Mouse (Mus musculus): ENCODE measurements at regions not wholly inside any gene's neighbourhood (a gene's known extent, or its start where the extent isn't known, plus 50 kb on each side); places are given as distances from the start of the nearest gene placed in this dataset.

DNA sequence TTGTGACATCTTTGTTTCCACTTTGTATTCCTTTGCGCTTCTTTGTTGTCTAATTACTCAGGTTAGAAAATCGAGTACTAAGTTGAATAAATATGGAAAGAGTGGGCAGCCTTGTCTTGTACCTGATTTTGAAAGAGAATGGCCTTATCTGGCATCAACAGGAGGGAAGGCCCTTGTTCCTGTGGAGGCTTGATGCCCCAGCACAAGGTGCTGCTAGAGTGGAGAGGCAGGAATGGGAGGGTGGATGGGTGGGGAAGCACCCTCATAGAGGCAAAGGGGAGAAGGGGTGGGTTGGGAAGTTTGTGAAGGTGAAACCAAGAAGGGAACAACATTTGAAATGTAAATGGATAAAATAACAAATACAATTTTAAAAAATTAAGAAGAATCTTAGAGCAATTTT, 418.9 kb upstream of the Cdh9 start:
- ATAC-seq = no peak
- H3K4me3 ChIP-seq (ENCODE audit: low read depth, low read length) = no peak overlapping the region
- H3K4me2 ChIP-seq (replicated peaks; ENCODE audit: low read depth) = no peak overlapping the region
- H3K9ac ChIP-seq (ENCODE audit: low read depth, low read length) = no peak overlapping the region
- WGBS = 89% methylated on average over 2 of the region's 2 CpGs
- H3K36me3 ChIP-seq (ENCODE audit: control insufficient read depth, insufficient read depth) = no peaks in the 10 kb centered on the region
- no peaks in the 10 kb centered on the region for H3K9me3 ChIP-seq (ENCODE audit: control insufficient read depth)
- H3K4me1 ChIP-seq (replicated peaks; ENCODE audit: control insufficient read depth, insufficient read depth, low read length) = no peaks in the 10 kb centered on the region
- H3K27ac ChIP-seq (ENCODE audit: low read depth, low read length) = no peak overlapping the region
- H3K27me3 ChIP-seq (replicated peaks; ENCODE audit: control insufficient read depth, insufficient read depth, low read length) = no peaks in the 10 kb centered on the region
- no peak for TF ChIP-seq CTCF (IDR thresholded peaks at IDR 0.05; ENCODE audit: low read depth)

DNA sequence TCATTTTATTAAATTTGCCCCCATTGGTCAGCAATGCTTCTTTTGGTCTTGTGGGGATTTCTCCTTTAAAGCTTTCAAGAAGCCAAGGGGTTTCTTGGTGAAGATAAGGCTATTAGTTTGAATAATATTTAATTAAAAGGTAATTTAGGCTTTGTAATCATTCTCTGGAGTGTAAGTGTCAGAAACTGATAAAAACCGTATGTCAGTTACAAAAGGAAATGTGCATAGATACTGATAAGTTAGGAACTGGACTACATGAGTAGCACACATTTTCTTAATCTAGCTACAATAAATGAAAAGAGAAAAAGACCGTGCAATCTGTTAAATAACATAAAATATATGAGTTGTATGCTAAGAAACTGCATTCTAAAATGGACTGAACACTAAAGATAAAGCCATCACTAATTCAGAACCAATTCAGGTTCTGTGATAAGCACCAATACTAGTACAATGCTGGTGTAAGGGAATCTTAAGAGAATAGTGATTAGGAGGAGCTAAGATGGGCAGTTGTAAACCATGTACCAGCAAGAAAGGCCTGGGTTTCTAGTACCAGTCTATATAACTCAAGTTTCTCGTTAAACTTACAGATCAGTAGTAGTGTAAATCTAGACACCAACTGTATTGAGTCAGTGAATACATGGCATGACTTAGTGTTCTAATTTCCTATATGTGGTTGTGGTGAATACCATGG, 416.5 kb upstream of the Cdh9 start:
- Histone ChIP-seq H3K9me3 (ENCODE audit: control insufficient read depth) (no peaks in the 10 kb centered on the region), H3K36me3 (ENCODE audit: control insufficient read depth, insufficient read depth) (no peaks in the 10 kb centered on the region), H3K4me2 (replicated peaks; ENCODE audit: low read depth) (no peak overlapping the region), H3K27ac (ENCODE audit: low read depth, low read length) (no peak overlapping the region), H3K4me1 (replicated peaks; ENCODE audit: control insufficient read depth, insufficient read depth, low read length) (no peaks in the 10 kb centered on the region), H3K27me3 (replicated peaks; ENCODE audit: control insufficient read depth, insufficient read depth, low read length) (no peaks in the 10 kb centered on the region), H3K4me3 (ENCODE audit: low read depth, low read length) (no peak overlapping the region), H3K9ac (ENCODE audit: low read depth, low read length) (no peak overlapping the region)
- WGBS = 67% methylated on average over 3 of the region's 3 CpGs
- TF ChIP-seq CTCF (IDR thresholded peaks at IDR 0.05; ENCODE audit: low read depth) = no peak
- ATAC-seq = no peak

DNA sequence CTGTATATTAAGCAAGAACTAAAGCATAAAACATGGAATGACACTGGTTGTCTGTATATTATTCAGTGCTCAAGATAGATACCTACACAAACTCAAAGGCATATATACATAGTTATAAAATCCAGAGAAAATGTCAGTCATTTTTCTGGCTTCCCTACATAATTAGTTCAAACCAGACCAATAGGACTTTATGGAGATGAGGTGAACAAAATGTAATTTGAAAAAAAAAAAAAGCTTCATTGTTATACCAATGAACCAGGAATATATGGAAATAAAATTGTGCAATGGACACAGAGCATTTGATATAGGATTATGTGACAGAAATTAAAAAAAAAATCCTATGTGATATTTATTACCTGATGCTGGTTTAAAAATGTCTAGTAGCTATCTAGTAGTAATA, 415.8 kb upstream of the Cdh9 start:
- no peak overlapping the region for H3K9ac ChIP-seq (ENCODE audit: low read depth, low read length)
- H3K9me3 ChIP-seq (ENCODE audit: control insufficient read depth) = no peaks in the 10 kb centered on the region
- no peak overlapping the region for H3K27ac ChIP-seq (ENCODE audit: low read depth, low read length)
- H3K36me3 ChIP-seq (ENCODE audit: control insufficient read depth, insufficient read depth) = no peaks in the 10 kb centered on the region
- no peak overlapping the region for H3K4me3 ChIP-seq (ENCODE audit: low read depth, low read length)
- ATAC-seq = no peak
- H3K27me3 ChIP-seq (replicated peaks; ENCODE audit: control insufficient read depth, insufficient read depth, low read length) = no peaks in the 10 kb centered on the region
- TF ChIP-seq CTCF (IDR thresholded peaks at IDR 0.05; ENCODE audit: low read depth) = no peak
- H3K4me2 ChIP-seq (replicated peaks; ENCODE audit: low read depth) = no peak overlapping the region
- no peaks in the 10 kb centered on the region for H3K4me1 ChIP-seq (replicated peaks; ENCODE audit: control insufficient read depth, insufficient read depth, low read length)

DNA sequence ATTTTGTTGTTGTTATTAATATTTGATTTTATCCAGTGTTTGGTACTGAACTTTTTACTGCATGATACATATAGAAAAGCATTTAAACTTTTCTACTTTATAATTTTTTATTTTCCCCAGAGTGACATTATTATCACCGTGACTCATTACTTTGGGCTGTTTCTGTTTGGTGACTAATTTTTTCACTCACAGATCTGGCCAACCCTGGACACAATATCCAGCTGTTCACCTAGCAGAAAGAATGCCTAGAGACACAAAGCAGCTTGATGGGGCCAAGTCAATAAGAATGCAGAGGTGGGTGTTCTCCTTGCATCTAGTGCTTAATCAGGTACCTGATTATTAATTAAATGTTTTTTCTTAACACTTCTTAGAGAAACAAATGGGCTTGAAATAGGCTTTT, 414.7 kb upstream of the Cdh9 start:
- 94% methylated on average over 1 of the region's 1 CpGs for WGBS
- no peak overlapping the region for H3K27ac ChIP-seq (ENCODE audit: low read depth, low read length)
- H3K27me3 ChIP-seq (replicated peaks; ENCODE audit: control insufficient read depth, insufficient read depth, low read length) = no peaks in the 10 kb centered on the region
- no peak overlapping the region for H3K9ac ChIP-seq (ENCODE audit: low read depth, low read length)
- H3K9me3 ChIP-seq (ENCODE audit: control insufficient read depth) = no peaks in the 10 kb centered on the region
- ATAC-seq = no peak
- TF ChIP-seq CTCF (IDR thresholded peaks at IDR 0.05; ENCODE audit: low read depth) = no peak
- H3K4me1 ChIP-seq (replicated peaks; ENCODE audit: control insufficient read depth, insufficient read depth, low read length) = no peaks in the 10 kb centered on the region
- H3K4me2 ChIP-seq (replicated peaks; ENCODE audit: low read depth) = no peak overlapping the region
- H3K4me3 ChIP-seq (ENCODE audit: low read depth, low read length) = no peak overlapping the region
- H3K36me3 ChIP-seq (ENCODE audit: control insufficient read depth, insufficient read depth) = no peaks in the 10 kb centered on the region

DNA sequence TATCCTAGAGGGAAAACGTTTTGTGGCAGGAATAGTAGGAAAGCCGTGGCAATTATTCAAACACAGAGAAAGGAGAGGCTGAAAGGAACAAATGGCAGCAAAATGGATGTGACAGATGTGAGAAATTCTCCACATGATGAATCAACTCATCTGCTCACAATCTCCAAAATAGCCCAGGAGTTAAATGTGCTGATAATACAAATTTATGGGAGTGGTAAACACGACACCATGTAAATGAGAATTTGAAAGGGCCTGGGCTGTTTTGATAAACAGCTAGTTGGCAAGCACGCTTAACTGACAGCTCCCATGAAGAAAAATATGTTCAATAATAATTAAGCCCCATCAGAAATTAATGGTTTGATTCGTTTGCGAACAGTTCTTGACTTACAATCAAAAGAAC, 413.9 kb upstream of the Cdh9 start:
- 75% methylated on average over 6 of the region's 6 CpGs for WGBS
- no peaks in the 10 kb centered on the region for H3K36me3 ChIP-seq (ENCODE audit: control insufficient read depth, insufficient read depth)
- no peaks in the 10 kb centered on the region for H3K27me3 ChIP-seq (replicated peaks; ENCODE audit: control insufficient read depth, insufficient read depth, low read length)
- H3K27ac ChIP-seq (ENCODE audit: low read depth, low read length) = no peak overlapping the region
- no peak for ATAC-seq
- H3K4me3 ChIP-seq (ENCODE audit: low read depth, low read length) = no peak overlapping the region
- H3K9me3 ChIP-seq (ENCODE audit: control insufficient read depth) = no peaks in the 10 kb centered on the region
- no peak for TF ChIP-seq CTCF (IDR thresholded peaks at IDR 0.05; ENCODE audit: low read depth)
- H3K4me1 ChIP-seq (replicated peaks; ENCODE audit: control insufficient read depth, insufficient read depth, low read length) = no peaks in the 10 kb centered on the region
- no peak overlapping the region for H3K4me2 ChIP-seq (replicated peaks; ENCODE audit: low read depth)
- no peak overlapping the region for H3K9ac ChIP-seq (ENCODE audit: low read depth, low read length)

DNA sequence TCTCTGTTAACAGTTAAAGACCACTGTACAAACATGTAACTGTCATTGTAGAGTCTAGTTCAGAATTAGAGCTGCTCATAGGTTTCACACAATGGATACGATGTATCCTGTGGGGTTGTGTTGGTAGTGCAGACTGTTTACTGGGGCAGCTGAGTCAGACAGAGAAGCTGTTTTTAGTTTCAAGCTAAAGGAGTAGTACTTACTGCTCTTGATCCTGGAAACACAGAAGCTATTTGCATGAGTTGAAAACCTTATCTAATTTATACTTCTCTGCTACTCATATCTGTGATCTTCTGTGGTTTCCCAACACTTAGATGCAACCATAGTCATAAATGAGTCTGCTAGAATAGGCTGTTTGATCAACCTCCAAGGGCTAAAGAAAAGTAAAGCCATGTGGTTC, 413.5 kb upstream of the Cdh9 start:
- no peak overlapping the region for H3K4me3 ChIP-seq (ENCODE audit: low read depth, low read length)
- no peaks in the 10 kb centered on the region for H3K4me1 ChIP-seq (replicated peaks; ENCODE audit: control insufficient read depth, insufficient read depth, low read length)
- H3K9me3 ChIP-seq (ENCODE audit: control insufficient read depth) = no peaks in the 10 kb centered on the region
- no peak overlapping the region for H3K27ac ChIP-seq (ENCODE audit: low read depth, low read length)
- ATAC-seq = no peak
- H3K4me2 ChIP-seq (replicated peaks; ENCODE audit: low read depth) = no peak overlapping the region
- no peaks in the 10 kb centered on the region for H3K36me3 ChIP-seq (ENCODE audit: control insufficient read depth, insufficient read depth)
- no peaks in the 10 kb centered on the region for H3K27me3 ChIP-seq (replicated peaks; ENCODE audit: control insufficient read depth, insufficient read depth, low read length)
- no peak for TF ChIP-seq CTCF (IDR thresholded peaks at IDR 0.05; ENCODE audit: low read depth)
- WGBS = 98% methylated on average over 1 of the region's 1 CpGs
- no peak overlapping the region for H3K9ac ChIP-seq (ENCODE audit: low read depth, low read length)

DNA sequence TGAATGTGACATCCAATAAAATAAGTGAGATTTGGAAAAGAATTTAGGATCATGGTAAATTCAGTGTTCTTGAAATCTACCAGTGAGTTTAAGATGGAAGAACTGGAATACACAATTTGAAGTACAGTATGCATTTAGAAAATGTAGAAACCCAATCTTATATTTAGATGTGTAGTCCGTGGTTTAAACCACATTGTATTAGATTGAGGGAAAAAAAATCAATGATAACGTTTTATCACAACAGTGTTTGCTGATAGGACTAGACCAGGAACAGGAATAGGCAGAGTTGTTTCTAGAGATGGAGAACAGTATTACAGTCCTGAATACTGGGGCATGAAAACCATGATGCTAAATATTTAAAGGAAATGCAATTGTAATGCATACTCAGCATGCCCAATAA, 402.2 kb upstream of the Cdh9 start:
- no peaks in the 10 kb centered on the region for H3K4me1 ChIP-seq (replicated peaks; ENCODE audit: control insufficient read depth, insufficient read depth, low read length)
- H3K27me3 ChIP-seq (replicated peaks; ENCODE audit: control insufficient read depth, insufficient read depth, low read length) = no peaks in the 10 kb centered on the region
- ATAC-seq = no peak

More for the DNA sequence above, 402.2 kb upstream of the Cdh9 start:
- no peak overlapping the region for H3K4me3 ChIP-seq (ENCODE audit: low read depth, low read length)
- TF ChIP-seq CTCF (IDR thresholded peaks at IDR 0.05; ENCODE audit: low read depth) = no peak
- no peak overlapping the region for H3K9ac ChIP-seq (ENCODE audit: low read depth, low read length)
- H3K36me3 ChIP-seq (ENCODE audit: control insufficient read depth, insufficient read depth) = no peaks in the 10 kb centered on the region
- no peak overlapping the region for H3K4me2 ChIP-seq (replicated peaks; ENCODE audit: low read depth)
- no peak overlapping the region for H3K27ac ChIP-seq (ENCODE audit: low read depth, low read length)
- no peaks in the 10 kb centered on the region for H3K9me3 ChIP-seq (ENCODE audit: control insufficient read depth)
- 66% methylated on average over 2 of the region's 2 CpGs for WGBS
